Mouse (Mus musculus): ENCODE measurements around the gene Iqcn. TPM values are rescaled to one million over a fixed set of nuclear protein-coding genes. Genes with fewer than 3 reads are reported as not detected.

The Iqcn gene
- polyA plus RNA-seq, 1 experiment from 2014 or later, result not detected

DNA sequence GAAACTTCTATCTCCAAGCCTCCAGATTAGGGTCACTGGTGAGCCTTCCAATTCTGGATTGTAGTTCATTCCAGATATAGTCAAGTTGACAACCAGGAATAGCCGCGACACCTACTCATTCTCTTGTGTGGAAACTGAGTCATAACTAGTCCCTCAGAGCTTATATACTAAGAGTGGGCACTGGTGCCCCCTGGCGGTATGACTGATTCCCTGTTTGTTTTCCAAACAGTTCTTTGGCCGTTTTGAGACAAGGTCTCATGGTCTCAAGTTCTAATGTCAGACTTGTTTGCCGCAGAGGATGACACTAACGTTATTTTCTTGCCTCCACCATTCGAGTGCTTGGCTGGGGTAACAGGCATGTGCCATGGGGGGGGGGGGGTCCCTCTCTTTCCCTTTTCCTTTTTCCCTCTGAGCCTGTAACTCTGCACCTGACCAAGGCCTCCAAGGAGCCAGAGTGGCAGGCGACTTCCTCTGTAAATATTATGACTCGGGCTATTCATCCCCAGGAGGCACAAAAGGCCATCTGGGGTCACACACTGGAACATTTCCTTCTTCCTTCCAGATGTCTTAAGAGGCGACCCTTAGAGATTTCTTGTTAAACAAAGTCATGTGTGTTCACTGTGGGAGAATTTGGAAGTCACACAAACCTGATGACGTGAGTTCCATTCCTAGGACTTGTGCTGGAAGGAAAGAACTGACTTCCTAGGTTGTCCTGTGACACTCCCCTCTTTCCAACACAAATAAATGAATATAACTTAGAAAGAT lies 48.9 kb downstream of the Iqcn start:
- H3K9me3 ChIP-seq (replicated peaks; ENCODE audit: control insufficient read depth, low read length, poor library complexity, severe bottlenecking), result no peaks in the 10 kb centered on the region
- 40% methylated on average over 11 of the region's 11 CpGs for WGBS
- no peak overlapping the region for H3K4me2 ChIP-seq (ENCODE audit: low read length)
- H3K27ac ChIP-seq (ENCODE audit: low read length), result no peak overlapping the region
- H3K4me3 ChIP-seq (ENCODE audit: low read depth, low read length), result no peak overlapping the region
- H3K36me3 ChIP-seq (ENCODE audit: control insufficient read depth, insufficient read depth, low read length), result peaks cover 12% of the 10 kb centered on the region
- H3K9ac ChIP-seq (ENCODE audit: low read depth, low read length), result no peak overlapping the region
- no peak for ATAC-seq
- H3K27me3 ChIP-seq (ENCODE audit: control insufficient read depth, insufficient read depth, low read depth, low read length), result peaks cover 9% of the 10 kb centered on the region
- peaks cover 13% of the 10 kb centered on the region for H3K4me1 ChIP-seq (ENCODE audit: control insufficient read depth, insufficient read depth, low read length)

GRCm38 (mm10) chr8:70753151-70753550 lies 49.9 kb downstream of the Iqcn start:
- H3K36me3 ChIP-seq (ENCODE audit: control insufficient read depth, insufficient read depth, low read length), result peaks cover 16% of the 10 kb centered on the region
- peaks cover 13% of the 10 kb centered on the region for H3K4me1 ChIP-seq (ENCODE audit: control insufficient read depth, insufficient read depth, low read length)
- peaks cover 2% of the 10 kb centered on the region; the same call in 1 of the 2 replicates for H3K27me3 ChIP-seq (ENCODE audit: control insufficient read depth, insufficient read depth, low read depth, low read length)
- ATAC-seq, result no peak
- H3K4me3 ChIP-seq (ENCODE audit: low read depth, low read length), result no peak overlapping the region
- WGBS, result 28% methylated on average over 21 of the region's 21 CpGs
- H3K4me2 ChIP-seq (ENCODE audit: low read length), result no peak overlapping the region
- H3K9ac ChIP-seq (ENCODE audit: low read depth, low read length), result no peak overlapping the region
- H3K27ac ChIP-seq (ENCODE audit: low read length), result peak overlapping the region; percentile 42; the same call in 1 of the 2 replicates
- H3K9me3 ChIP-seq (replicated peaks; ENCODE audit: control insufficient read depth, low read length, poor library complexity, severe bottlenecking), result no peaks in the 10 kb centered on the region

DNA sequence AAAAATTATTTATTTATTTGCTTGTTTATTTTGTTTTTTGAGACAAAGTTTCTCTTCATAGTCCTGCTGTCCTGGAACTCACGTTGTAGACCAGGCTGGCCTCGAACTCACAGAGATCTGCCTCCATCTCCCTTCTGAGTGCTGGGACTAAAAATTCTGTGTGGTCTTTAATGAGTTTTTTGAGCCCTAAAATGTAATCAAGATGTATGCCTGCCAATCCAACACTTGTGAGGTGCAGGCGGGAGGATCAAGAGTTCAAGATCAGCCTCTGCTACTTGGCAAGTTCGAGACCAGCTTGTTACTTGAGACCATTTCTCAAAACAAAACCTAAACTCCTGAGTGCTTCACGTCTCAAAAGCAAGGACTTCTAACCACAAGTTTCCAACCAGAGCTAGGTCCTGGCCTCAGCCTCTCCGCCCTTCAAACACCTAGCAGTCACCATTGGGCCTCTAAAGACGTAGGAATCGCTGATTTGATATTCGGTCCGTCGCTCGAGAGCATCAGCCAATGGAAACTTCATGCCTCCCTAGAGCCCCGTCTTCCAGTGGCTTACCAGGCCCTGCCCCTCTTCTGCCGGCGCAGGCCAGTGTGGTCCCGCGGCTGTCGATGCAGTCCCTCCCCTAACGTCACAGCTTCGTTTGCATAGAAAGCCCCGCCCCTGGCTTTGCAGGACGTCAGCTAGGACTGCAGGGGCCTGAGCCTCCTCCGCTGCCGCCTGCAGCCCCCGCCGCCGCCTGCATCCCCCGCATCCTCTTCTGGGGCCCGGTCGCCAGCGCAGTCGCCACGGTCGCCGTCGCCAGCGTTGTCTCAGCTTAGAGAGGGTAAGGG lies 51.0 kb downstream of the Iqcn start, which contains the start of gene Rab3a:
Rab3a (plus strand) TSS at position 637 of the 828 bp plus-strand sequence.
- Histone ChIP-seq H3K9ac (ENCODE audit: low read depth, low read length) (peak within 1 kb of the TSS; percentile 88), H3K27me3 (ENCODE audit: control insufficient read depth, insufficient read depth, low read depth, low read length) (no peaks in the 10 kb centered on the region), H3K4me3 (ENCODE audit: low read depth, low read length) (peak within 1 kb of the TSS; percentile 87), H3K9me3 (replicated peaks; ENCODE audit: control insufficient read depth, low read length, poor library complexity, severe bottlenecking) (no peaks in the 10 kb centered on the region), H3K27ac (ENCODE audit: low read length) (peak within 1 kb of the TSS; percentile 96), H3K4me2 (ENCODE audit: low read length) (peak within 1 kb of the TSS; percentile 88), H3K4me1 (ENCODE audit: control insufficient read depth, insufficient read depth, low read length) (peaks cover 13% of the 10 kb centered on the region), H3K36me3 (ENCODE audit: control insufficient read depth, insufficient read depth, low read length) (peaks cover 18% of the 10 kb centered on the region)
- ATAC-seq, result peak; percentile 98
- 8% methylated on average over 37 of the region's 37 CpGs for WGBS

GRCm38 (mm10) chr8:70754871-70755660 lies 51.8 kb downstream of the Iqcn start:
- ATAC-seq, result peak; percentile 63
- Histone ChIP-seq H3K4me3 (ENCODE audit: low read depth, low read length) (peak overlapping the region; percentile 87), H3K27ac (ENCODE audit: low read length) (peak overlapping the region; percentile 96), H3K36me3 (ENCODE audit: control insufficient read depth, insufficient read depth, low read length) (peaks cover 18% of the 10 kb centered on the region), H3K9me3 (replicated peaks; ENCODE audit: control insufficient read depth, low read length, poor library complexity, severe bottlenecking) (no peaks in the 10 kb centered on the region), H3K9ac (ENCODE audit: low read depth, low read length) (peak overlapping the region; percentile 88), H3K27me3 (ENCODE audit: control insufficient read depth, insufficient read depth, low read depth, low read length) (no peaks in the 10 kb centered on the region), H3K4me2 (ENCODE audit: low read length) (peak overlapping the region; percentile 88), H3K4me1 (ENCODE audit: control insufficient read depth, insufficient read depth, low read length) (peaks cover 19% of the 10 kb centered on the region)
- WGBS, result 11% methylated on average over 49 of the region's 50 CpGs

- Histone ChIP-seq H3K4me1 (ENCODE audit: control insufficient read depth, insufficient read depth, low read length) (peaks cover 22% of the 10 kb centered on the region), H3K4me2 (ENCODE audit: low read length) (peak overlapping the region; percentile 88), H3K4me3 (ENCODE audit: low read depth, low read length) (peak overlapping the region; percentile 87), H3K27me3 (ENCODE audit: control insufficient read depth, insufficient read depth, low read depth, low read length) (no peaks in the 10 kb centered on the region), H3K9me3 (replicated peaks; ENCODE audit: control insufficient read depth, low read length, poor library complexity, severe bottlenecking) (no peaks in the 10 kb centered on the region), H3K9ac (ENCODE audit: low read depth, low read length) (peak overlapping the region; percentile 88), H3K36me3 (ENCODE audit: control insufficient read depth, insufficient read depth, low read length) (peaks cover 18% of the 10 kb centered on the region), H3K27ac (ENCODE audit: low read length) (peak overlapping the region; percentile 96; the same call in 1 of the 2 replicates)
- ATAC-seq, result no peak
- WGBS, result 87% methylated on average over 24 of the region's 24 CpGs
Measured at GRCm38 (mm10) chr8:70755661-70756475, 52.6 kb downstream of the Iqcn start.

- Histone ChIP-seq H3K4me2 (ENCODE audit: low read length) (no peak overlapping the region), H3K4me3 (ENCODE audit: low read depth, low read length) (no peak overlapping the region), H3K36me3 (ENCODE audit: control insufficient read depth, insufficient read depth, low read length) (peaks cover 18% of the 10 kb centered on the region), H3K27me3 (ENCODE audit: control insufficient read depth, insufficient read depth, low read depth, low read length) (no peaks in the 10 kb centered on the region), H3K9me3 (replicated peaks; ENCODE audit: control insufficient read depth, low read length, poor library complexity, severe bottlenecking) (no peaks in the 10 kb centered on the region), H3K9ac (ENCODE audit: low read depth, low read length) (no peak overlapping the region), H3K4me1 (ENCODE audit: control insufficient read depth, insufficient read depth, low read length) (peaks cover 26% of the 10 kb centered on the region), H3K27ac (ENCODE audit: low read length) (no peak overlapping the region)
- ATAC-seq, result no peak
- 91% methylated on average over 6 of the region's 6 CpGs for WGBS
Measured at GRCm38 (mm10) chr8:70756476-70757040, 53.3 kb downstream of the Iqcn start.

DNA sequence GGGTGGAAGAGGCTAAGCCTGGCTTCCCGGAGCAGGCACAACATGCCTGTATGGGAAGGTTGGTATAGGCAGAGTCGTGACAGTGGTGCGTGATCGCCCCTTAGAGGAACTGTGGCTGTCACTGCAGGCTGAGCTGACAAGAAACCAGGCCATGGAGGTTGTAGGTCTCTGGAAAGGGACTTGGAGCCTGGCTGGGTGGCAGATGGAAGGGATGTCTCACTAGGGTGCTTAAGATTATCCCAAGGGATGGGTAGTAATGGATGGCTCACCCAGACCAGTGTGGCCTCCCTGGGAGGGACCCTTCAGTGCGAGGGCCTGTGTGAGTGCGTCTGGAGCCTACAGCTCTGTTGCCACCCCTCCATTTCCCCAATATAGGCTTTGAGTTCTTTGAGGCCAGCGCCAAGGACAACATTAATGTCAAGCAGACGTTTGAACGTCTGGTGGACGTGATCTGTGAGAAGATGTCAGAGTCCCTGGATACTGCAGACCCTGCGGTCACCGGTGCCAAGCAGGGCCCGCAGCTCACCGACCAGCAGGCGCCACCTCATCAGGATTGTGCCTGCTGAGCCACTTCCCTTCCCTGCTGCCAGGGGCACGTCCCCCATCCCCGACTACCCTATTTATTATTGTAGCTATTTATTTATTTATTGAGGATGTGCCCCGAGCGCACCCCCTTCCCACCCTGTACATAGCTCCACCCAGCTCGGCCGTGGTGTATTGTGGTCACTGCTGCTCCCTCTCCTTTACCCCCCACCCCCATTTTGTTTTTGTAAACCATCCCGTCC lies 54.5 kb downstream of the Iqcn start:
- Histone ChIP-seq H3K4me2 (ENCODE audit: low read length) (no peak overlapping the region), H3K27ac (ENCODE audit: low read length) (no peak overlapping the region), H3K36me3 (ENCODE audit: control insufficient read depth, insufficient read depth, low read length) (peaks cover 18% of the 10 kb centered on the region), H3K27me3 (ENCODE audit: control insufficient read depth, insufficient read depth, low read depth, low read length) (no peaks in the 10 kb centered on the region), H3K4me3 (ENCODE audit: low read depth, low read length) (no peak overlapping the region), H3K9ac (ENCODE audit: low read depth, low read length) (no peak overlapping the region), H3K4me1 (ENCODE audit: control insufficient read depth, insufficient read depth, low read length) (peaks cover 26% of the 10 kb centered on the region), H3K9me3 (replicated peaks; ENCODE audit: control insufficient read depth, low read length, poor library complexity, severe bottlenecking) (no peaks in the 10 kb centered on the region)
- no peak for ATAC-seq
- 65% methylated on average over 22 of the region's 22 CpGs for WGBS

Data from midbrain, embryonic 16.5 days (tissue).